Mouse (Mus musculus): ENCODE measurements around the gene Bid.

DNA sequence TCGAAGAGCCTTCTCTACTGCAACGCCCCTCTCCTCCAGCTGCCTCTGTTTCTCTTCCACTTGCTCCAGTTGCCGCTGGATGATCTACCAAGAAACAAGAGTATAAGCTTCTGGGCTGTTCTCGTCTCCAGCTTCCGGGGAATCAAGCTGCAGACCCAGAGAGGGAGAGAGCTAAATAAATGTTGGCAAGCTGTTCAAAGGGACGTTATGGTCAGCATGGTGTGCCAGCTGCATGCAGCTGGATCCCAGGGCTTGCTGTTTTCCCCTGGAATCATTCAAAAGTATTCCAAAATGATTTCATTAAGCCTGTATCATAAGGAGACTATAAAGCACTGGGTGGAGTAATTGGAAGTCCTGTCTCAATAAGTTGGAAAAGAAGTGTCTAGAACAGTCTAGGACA lies 34.7 kb upstream of the Bid start:
- no peak for TF ChIP-seq POLR2A (IDR thresholded peaks at IDR 0.05; ENCODE audit: borderline replicate concordance, extremely low read depth, low read depth, low read length)
- TF ChIP-seq CTCF (IDR thresholded peaks at IDR 0.05; ENCODE audit: insufficient read depth, low read length): no peak
